Mouse (Mus musculus): ENCODE results near the gene Gm2012.
"Not testable (repeated sequence)": the region's sequence is repeated elsewhere in the genome, so short reads cannot be mapped to it uniquely, and the experiment has no call there.

Gene Gm2012

GRCm38 (mm10) chrX:26231255-26231654 is at the start of gene Gm2012:
Gm2012 (minus strand) TSS chrX:26231355.
- not testable (repeated sequence) for DNase-seq (ENCODE audit: low spot score in 2 of 2)

DNA sequence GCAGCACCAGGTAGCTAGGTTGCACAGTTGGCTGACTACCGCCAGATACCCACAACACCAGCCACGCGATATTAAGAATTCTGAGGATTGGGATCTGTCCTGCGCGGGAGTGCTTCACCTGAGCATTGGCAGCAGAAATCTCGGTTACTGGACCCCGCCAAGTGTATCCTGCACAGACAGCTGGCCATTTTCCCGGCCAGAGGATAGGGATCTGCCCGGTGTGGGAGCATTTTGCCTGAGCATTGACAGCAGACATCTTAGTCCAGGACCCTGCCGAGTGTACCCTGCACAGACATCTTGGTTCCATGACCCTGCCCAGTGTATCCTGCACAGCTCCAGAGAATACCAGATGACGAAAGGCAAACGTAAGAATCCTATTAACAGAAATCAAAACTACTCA is 72.0 kb downstream of the Gm2012 start:
- DNase-seq (ENCODE audit: low spot score in 2 of 2): not testable (repeated sequence)

Measured in right cerebral cortex, adult 2 months (tissue).